Mouse (Mus musculus) limb, embryonic 12.5 days (tissue): ENCODE results near the gene Acot12. TPM values are rescaled to one million over a fixed set of nuclear protein-coding genes. Genes with fewer than 3 reads are reported as not detected.

ENCODE experiments used
- ATAC-seq: fragments of 200-750 bp; cut with Nextera tagmentation; 2 replicates; pipeline ENCODE4 v1.8.0; 2017; ENCODE audit warnings: low read depth, moderate TSS enrichment; ENCODE audit not compliant: insufficient number of reproducible peaks, insufficient read depth, low FRiP score, low TSS enrichment
- H3K27ac ChIP-seq: fragments of 300-500 bp; sonication (generic); 2 replicates; pipeline ENCODE4 v1.5.1; 2016; ENCODE audit warnings: mild to moderate bottlenecking, moderate library complexity
- H3K27me3 ChIP-seq: fragments of 300-500 bp; sonication (generic); 2 replicates; pipeline ENCODE4 v1.6.1; 2016; ENCODE audit warnings: mild to moderate bottlenecking, moderate library complexity
- H3K36me3 ChIP-seq: fragments of 300-500 bp; sonication (generic); 2 replicates; pipeline ENCODE4 v1.6.1; 2016; ENCODE audit warnings: mild to moderate bottlenecking, moderate library complexity
- H3K4me1 ChIP-seq: fragments of 300-500 bp; sonication (generic); replicated peaks from 2 replicates; pipeline ENCODE4 v1.6.1; 2016
- H3K4me2 ChIP-seq: fragments of 300-500 bp; sonication (generic); 2 replicates; pipeline ENCODE4 v1.6.1; 2016; ENCODE audit warnings: mild to moderate bottlenecking, moderate library complexity
- H3K4me3 ChIP-seq: fragments of 300-500 bp; sonication (generic); replicated peaks from 2 replicates; pipeline ENCODE4 v1.5.1; 2016; ENCODE audit warnings: mild to moderate bottlenecking
- H3K9ac ChIP-seq: fragments of 300-500 bp; sonication (generic); replicated peaks from 2 replicates; pipeline ENCODE4 v1.6.1; 2016; ENCODE audit warnings: mild to moderate bottlenecking, moderate library complexity
- H3K9me3 ChIP-seq: fragments of 300-500 bp; sonication (generic); 2 replicates; pipeline ENCODE4 v1.6.1; 2016; ENCODE audit warnings: mild to moderate bottlenecking, moderate library complexity
- microRNA-seq: library from miRNA; unstranded; fragments of <30 nt; microRNA quantifications from one replicate; pipeline ENCODE4, GENCODE M21; 2017
- polyA plus RNA-seq: library from polyadenylated mRNA; unstranded; fragments of >200 nt; fragmentation: Nextera tagmentation; extraction: Ambion mirVana; gene quantifications from 2 replicates; pipeline ENCODE4 v1.2.1, GENCODE M21; 2016

Acot12 gene
- polyA plus RNA-seq, 1 experiment from 2014 or later: not detected

GRCm38 (mm10) chr13:91827876-91828275 is 86.6 kb downstream of the Acot12 start:
- no peak for ATAC-seq
- Histone ChIP-seq H3K4me2 (no peak overlapping the region), H3K9me3 (no peaks in the 10 kb centered on the region), H3K36me3 (no peaks in the 10 kb centered on the region), H3K4me1 (no peaks in the 10 kb centered on the region; the same call in 1 of the 2 replicates), H3K4me3 (no peak overlapping the region), H3K27me3 (no peaks in the 10 kb centered on the region), H3K9ac (no peak overlapping the region), H3K27ac (no peak overlapping the region)

Small RNAs within 50 kb of the gene (microRNA-seq; reads per million reads assigned to microRNA genes)
- gene Gm27656: not detected

Other genes starting within 250 kb of the Acot12 start
- 33.1 and 34.7 TPM in 2 replicates for gene Zcchc9, start 66.2 kb downstream of the Acot12 start, polyA plus RNA-seq
- gene Ckmt2, start 135.4 kb downstream of the Acot12 start, polyA plus RNA-seq: not detected in 2 replicates